Mouse (Mus musculus) left cerebral cortex, adult 9 months (tissue): ENCODE data around the gene Ppil1.
"Not testable (repeated sequence)": the region's sequence is repeated elsewhere in the genome, so short reads cannot be mapped to it uniquely, and the experiment has no call there.

ENCODE experiments used
- DNase-seq, 2 experiments: peaks; one replicate each; pipeline ENCODE4 v3.0.0; 2022; ENCODE audit warnings: low spot score in 2 of 2

Ppil1 gene

GRCm38 (mm10) chr17:29281541-29281940 is 17.6 kb upstream of the Ppil1 start:
- no peak for DNase-seq

- no peak for DNase-seq
Observed at GRCm38 (mm10) chr17:29280422-29280821, 16.4 kb upstream of the Ppil1 start.

- DNase-seq: no peak
Observed at GRCm38 (mm10) chr17:29273889-29274288, 9.9 kb upstream of the Ppil1 start.

GRCm38 (mm10) chr17:29273156-29273555 is 9.2 kb upstream of the Ppil1 start:
- DNase-seq: no peak

- no peak for DNase-seq
Observed at GRCm38 (mm10) chr17:29270148-29270698, 6.2 kb upstream of the Ppil1 start.

- no peak for DNase-seq
Observed at GRCm38 (mm10) chr17:29269349-29269706, 5.3 kb upstream of the Ppil1 start.

- DNase-seq: peak; percentile 90 to 97
Observed at GRCm38 (mm10) chr17:29268682-29269348, 4.8 kb upstream of the Ppil1 start, which contains the start of gene BC004004. TSS of gene BC004004 (plus strand) at chr17:29268788.

- no peak for DNase-seq
Observed at GRCm38 (mm10) chr17:29267931-29268681, 4.1 kb upstream of the Ppil1 start.

GRCm38 (mm10) chr17:29267040-29267439 is 3.1 kb upstream of the Ppil1 start:
- DNase-seq: not testable (repeated sequence)

- no peak for DNase-seq
Observed at GRCm38 (mm10) chr17:29264760-29265159, 774 bp upstream of the Ppil1 start.

- no peak for DNase-seq
Observed at GRCm38 (mm10) chr17:29263417-29263816, 569 bp downstream of the Ppil1 start.

- DNase-seq: no peak
Observed at GRCm38 (mm10) chr17:29262259-29262649, 1.7 kb downstream of the Ppil1 start.

GRCm38 (mm10) chr17:29261603-29262258 is 2.3 kb downstream of the Ppil1 start:
- no peak for DNase-seq

- no peak for DNase-seq
Observed at GRCm38 (mm10) chr17:29260501-29260900, 3.5 kb downstream of the Ppil1 start.

GRCm38 (mm10) chr17:29259489-29259888 is 4.5 kb downstream of the Ppil1 start:
- DNase-seq: peak in 1 of 2 experiments; percentile 75

- no peak for DNase-seq
Observed at GRCm38 (mm10) chr17:29258921-29259320, 5.1 kb downstream of the Ppil1 start.

- DNase-seq: no peak
Observed at GRCm38 (mm10) chr17:29258025-29258558, 5.9 kb downstream of the Ppil1 start.

- no peak for DNase-seq
Observed at GRCm38 (mm10) chr17:29257001-29257511, 6.9 kb downstream of the Ppil1 start.

GRCm38 (mm10) chr17:29256507-29256906 is 7.5 kb downstream of the Ppil1 start:
- no peak for DNase-seq

- not testable (repeated sequence) for DNase-seq
Observed at GRCm38 (mm10) chr17:29254784-29255183, 9.2 kb downstream of the Ppil1 start.

GRCm38 (mm10) chr17:29253684-29254083 is 10.3 kb downstream of the Ppil1 start:
- no peak for DNase-seq

- DNase-seq: no peak
Observed at GRCm38 (mm10) chr17:29253236-29253635, 10.8 kb downstream of the Ppil1 start.
